Mouse (Mus musculus) stomach, embryonic 15.5 days (tissue): ENCODE results near the gene G430095P16Rik. TPM values are rescaled to one million over a fixed set of nuclear protein-coding genes. Genes with fewer than 3 reads are reported as not detected.
A peak's percentile ranks its signal among the peaks of the same experiment; 100 is the strongest.

Experiments used
- ATAC-seq: fragments of 200-750 bp; cut with Nextera tagmentation; 2 replicates; pipeline ENCODE4 v1.8.0; 2017; ENCODE audit warnings: low read depth, moderate number of reproducible peaks, moderate TSS enrichment; ENCODE audit not compliant: insufficient read depth, low FRiP score
- H3K27ac ChIP-seq: fragments of 300-500 bp; sonication (generic); 2 replicates; pipeline ENCODE4 v1.5.1; 2015; ENCODE audit warnings: mild to moderate bottlenecking, inconsistent platforms
- H3K27me3 ChIP-seq: fragments of 300-500 bp; sonication (generic); replicated peaks from 2 replicates; pipeline ENCODE4 v1.6.1; 2015; ENCODE audit warnings: inconsistent platforms
- H3K36me3 ChIP-seq: fragments of 300-500 bp; sonication (generic); 2 replicates; pipeline ENCODE4 v1.6.1; 2015; ENCODE audit warnings: inconsistent platforms
- H3K4me1 ChIP-seq: fragments of 300-500 bp; sonication (generic); 2 replicates; pipeline ENCODE4 v1.6.1; 2015; ENCODE audit warnings: inconsistent platforms
- H3K4me2 ChIP-seq: fragments of 300-500 bp; sonication (generic); 2 replicates; pipeline ENCODE4 v1.6.1; 2015; ENCODE audit warnings: mild to moderate bottlenecking, inconsistent platforms
- H3K4me3 ChIP-seq: fragments of 300-500 bp; sonication (generic); replicated peaks from 2 replicates; pipeline ENCODE4 v1.5.1; 2015; ENCODE audit warnings: inconsistent platforms
- H3K9ac ChIP-seq: fragments of 300-500 bp; sonication (generic); 2 replicates; pipeline ENCODE4 v1.6.1; 2015; ENCODE audit warnings: inconsistent platforms
- H3K9me3 ChIP-seq: fragments of 300-500 bp; sonication (generic); 2 replicates; pipeline ENCODE4 v1.6.1; 2016; ENCODE audit warnings: inconsistent platforms
- WGBS: fragments of 180-500 bp; shearing (Covaris S2); methylation state at CpG from one replicate; pipeline ENCODE4 v1.1.7; 2015; 5-methylcytosine and 5-hydroxymethylcytosine counted together
- polyA plus RNA-seq: library from polyadenylated mRNA; unstranded; fragments of >200 nt; fragmentation: Nextera tagmentation; extraction: Ambion mirVana; gene quantifications from 2 replicates; pipeline ENCODE4 v1.2.1, GENCODE M21; 2015

The G430095P16Rik gene
- polyA plus RNA-seq, 1 experiment from 2014 or later, result 4.1 TPM

DNA sequence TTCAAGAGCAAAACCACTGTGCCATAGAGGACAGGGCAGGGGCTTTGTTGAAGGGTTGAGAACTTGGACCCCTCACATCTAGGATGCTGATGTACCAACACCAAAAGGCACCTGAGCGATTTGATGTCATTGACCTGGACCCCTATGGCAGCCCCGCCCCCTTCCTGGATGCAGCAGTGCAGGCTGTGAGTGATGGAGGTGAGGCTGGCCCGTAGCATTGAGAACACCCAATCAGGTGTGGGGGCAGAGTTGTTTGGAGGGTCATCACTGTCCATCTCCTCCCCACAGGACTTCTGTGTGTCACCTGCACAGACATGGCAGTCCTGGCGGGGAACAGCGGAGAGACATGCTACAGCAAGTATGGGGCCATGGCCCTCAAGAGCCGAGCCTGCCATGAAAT lies 27.7 kb upstream of the G430095P16Rik start:
- no peak overlapping the region for H3K4me2 ChIP-seq
- peaks cover 8% of the 10 kb centered on the region; the same call in 1 of the 2 replicates for H3K4me1 ChIP-seq
- ATAC-seq, result no peak
- H3K9me3 ChIP-seq, result no peaks in the 10 kb centered on the region
- WGBS, result 82% methylated on average over 6 of the region's 6 CpGs
- no peak overlapping the region for H3K4me3 ChIP-seq
- no peaks in the 10 kb centered on the region for H3K27me3 ChIP-seq
- H3K27ac ChIP-seq, result no peak overlapping the region
- H3K36me3 ChIP-seq, result peaks cover 51% of the 10 kb centered on the region
- H3K9ac ChIP-seq, result no peak overlapping the region

DNA sequence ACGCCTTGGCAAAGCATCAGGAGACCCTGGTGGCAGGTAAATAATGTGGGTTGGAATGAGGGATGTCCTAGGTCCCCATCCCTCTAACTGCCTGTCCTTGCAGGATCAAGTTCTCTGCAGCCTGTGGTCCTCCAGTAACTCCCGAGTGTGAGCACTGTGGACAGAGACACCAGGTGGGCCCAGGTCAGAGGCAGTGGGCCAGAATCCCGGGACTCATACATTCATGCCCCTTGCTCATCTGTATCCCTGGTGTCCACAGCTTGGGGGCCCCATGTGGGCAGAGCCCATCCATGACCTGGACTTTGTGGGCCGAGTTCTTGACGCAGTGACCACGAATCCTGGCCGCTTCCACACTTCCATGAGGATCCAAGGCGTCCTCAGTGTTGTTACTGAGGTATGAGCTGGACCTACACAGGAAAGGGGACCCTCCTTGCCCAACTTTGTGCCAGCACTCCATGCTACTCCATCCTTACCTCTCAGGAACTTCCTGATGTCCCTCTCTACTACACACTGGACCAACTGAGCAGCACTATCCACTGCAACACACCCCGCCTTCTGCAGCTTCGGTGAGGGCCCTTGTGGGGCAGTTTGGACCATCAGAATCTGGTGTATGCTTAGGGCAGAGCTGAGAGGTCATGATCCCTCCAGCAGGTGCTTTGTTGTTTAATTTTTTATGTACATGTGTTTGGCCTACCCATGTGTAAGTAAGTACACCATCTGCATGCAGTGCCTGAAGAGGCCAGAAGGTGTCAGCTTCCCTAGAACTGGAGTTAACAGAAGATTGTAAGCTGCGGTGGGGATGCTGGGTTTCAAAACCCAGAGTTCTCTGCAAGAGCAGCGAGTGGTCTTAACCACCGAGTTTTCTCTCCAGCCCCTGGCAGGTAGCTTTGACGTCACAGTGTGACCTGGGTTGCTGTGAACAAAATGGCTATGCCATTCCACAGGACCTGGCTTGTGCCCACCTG lies 25.4 kb upstream of the G430095P16Rik start:
- H3K4me1 ChIP-seq, result peaks cover 5% of the 10 kb centered on the region
- ATAC-seq, result no peak
- H3K4me2 ChIP-seq, result no peak overlapping the region
- no peak overlapping the region for H3K27ac ChIP-seq
- H3K4me3 ChIP-seq, result no peak overlapping the region
- H3K36me3 ChIP-seq, result peaks cover 43% of the 10 kb centered on the region
- no peaks in the 10 kb centered on the region for H3K9me3 ChIP-seq
- H3K27me3 ChIP-seq, result peaks cover 8% of the 10 kb centered on the region; the same call in 1 of the 2 replicates
- 84% methylated on average over 14 of the region's 14 CpGs for WGBS
- H3K9ac ChIP-seq, result no peak overlapping the region

DNA sequence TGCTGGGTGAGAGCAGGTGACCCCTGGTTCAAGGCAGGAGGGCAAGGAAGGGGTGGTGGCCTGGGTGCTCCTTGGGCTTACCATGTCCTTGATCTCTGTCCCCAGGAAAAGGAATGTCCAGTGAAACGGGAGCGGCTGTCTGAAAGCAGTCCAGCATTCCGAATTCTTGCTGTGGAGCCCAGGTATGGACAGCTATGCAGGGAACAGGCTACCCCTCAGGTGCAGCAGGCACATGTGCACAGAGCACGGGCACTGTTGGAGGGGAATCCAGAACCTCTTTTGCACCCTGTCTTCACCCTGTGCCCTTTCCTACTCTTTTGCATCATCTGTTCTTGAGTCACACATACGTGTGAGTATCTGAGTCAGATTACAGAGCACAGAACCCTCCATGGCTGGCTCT lies 24.5 kb upstream of the G430095P16Rik start:
- Histone ChIP-seq H3K36me3 (peaks cover 39% of the 10 kb centered on the region), H3K9ac (no peak overlapping the region), H3K27ac (no peak overlapping the region), H3K9me3 (no peaks in the 10 kb centered on the region), H3K4me1 (peaks cover 5% of the 10 kb centered on the region), H3K4me2 (no peak overlapping the region), H3K4me3 (no peak overlapping the region), H3K27me3 (peaks cover 13% of the 10 kb centered on the region)
- WGBS, result 90% methylated on average over 5 of the region's 5 CpGs
- no peak for ATAC-seq

DNA sequence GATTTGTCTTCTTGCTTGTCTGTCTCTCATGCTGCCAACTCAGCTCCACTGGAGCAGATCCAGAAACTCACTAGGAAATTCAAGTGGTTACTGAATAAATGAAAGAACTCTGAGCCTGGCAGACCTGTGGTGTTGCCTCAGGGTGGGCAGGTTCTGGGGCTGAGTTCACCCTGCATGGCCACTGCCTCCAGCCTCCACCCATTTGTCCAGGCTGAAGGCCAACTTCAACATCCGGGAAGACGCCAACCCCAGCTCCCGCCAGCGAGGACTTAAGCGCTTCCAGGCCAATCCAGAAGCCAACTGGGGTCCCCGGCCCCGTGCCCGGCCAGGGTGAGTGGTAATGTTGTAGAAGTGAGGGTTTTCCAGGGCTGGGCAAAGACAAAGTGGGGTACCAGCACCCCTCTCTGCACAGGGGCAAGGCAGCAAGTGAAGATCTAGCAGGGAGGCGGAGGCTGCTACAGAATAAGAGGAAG lies 23.8 kb upstream of the G430095P16Rik start:
- Histone ChIP-seq H3K9me3 (no peaks in the 10 kb centered on the region), H3K4me3 (no peak overlapping the region), H3K9ac (no peak overlapping the region), H3K27ac (peak overlapping the region; percentile 67; the same call in 1 of the 2 replicates), H3K4me1 (peaks cover 11% of the 10 kb centered on the region), H3K27me3 (peaks cover 18% of the 10 kb centered on the region), H3K36me3 (peaks cover 33% of the 10 kb centered on the region), H3K4me2 (no peak overlapping the region; the same call in 1 of the 2 replicates)
- ATAC-seq, result no peak
- 84% methylated on average over 9 of the region's 9 CpGs for WGBS

DNA sequence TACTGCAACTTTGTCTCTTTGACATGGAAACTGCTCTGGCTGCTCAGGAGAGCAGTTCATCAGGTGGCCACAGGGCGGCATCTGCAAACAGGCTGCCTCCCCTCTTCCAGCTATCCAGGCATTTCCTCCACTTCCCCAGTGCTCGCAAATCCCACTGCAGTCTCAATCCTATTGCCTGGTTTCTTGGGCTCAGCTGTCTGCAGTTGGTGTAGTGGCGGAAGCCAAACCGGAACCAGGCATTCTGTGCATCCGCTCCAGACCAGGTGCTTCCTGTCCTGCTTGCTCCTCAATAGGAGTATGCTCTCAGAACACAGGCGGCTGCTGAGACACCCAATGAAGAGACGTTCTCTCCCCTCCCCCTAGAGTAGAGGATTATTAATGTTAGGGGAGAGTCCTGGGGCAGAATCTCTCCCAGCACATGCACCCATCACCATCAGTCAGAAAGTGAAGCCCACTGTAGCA lies 22.9 kb upstream of the G430095P16Rik start:
- ATAC-seq, result no peak

DNA sequence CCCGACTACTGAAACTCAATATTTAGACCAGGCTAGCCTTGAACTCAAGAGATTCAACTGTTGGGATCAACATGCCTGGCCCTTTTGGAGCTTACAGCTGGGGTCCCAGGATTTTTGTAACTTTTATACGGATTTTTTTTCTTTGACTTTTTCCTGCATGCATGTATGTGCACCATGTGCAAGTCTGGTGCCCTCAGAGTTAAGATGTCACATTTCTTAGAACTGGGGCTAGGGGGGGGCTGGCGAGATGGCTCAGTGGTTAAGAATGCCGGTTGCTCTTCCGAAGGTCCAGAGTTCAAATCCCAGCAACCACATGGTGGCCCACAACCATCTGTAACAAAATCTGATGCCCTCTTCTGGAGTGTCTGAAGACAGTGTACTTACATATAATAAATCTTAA lies 22.3 kb upstream of the G430095P16Rik start:
- H3K27ac ChIP-seq, result peak overlapping the region; percentile 69; the same call in 1 of the 2 replicates
- peaks cover 29% of the 10 kb centered on the region for H3K36me3 ChIP-seq
- no peak overlapping the region for H3K4me2 ChIP-seq
- WGBS, result 76% methylated on average over 5 of the region's 5 CpGs
- no peaks in the 10 kb centered on the region for H3K9me3 ChIP-seq
- peaks cover 27% of the 10 kb centered on the region for H3K4me1 ChIP-seq
- H3K27me3 ChIP-seq, result peaks cover 28% of the 10 kb centered on the region
- H3K9ac ChIP-seq, result no peak overlapping the region
- no peak overlapping the region for H3K4me3 ChIP-seq
- ATAC-seq, result no peak

More for the DNA sequence above, 22.9 kb upstream of the G430095P16Rik start:
- H3K27ac ChIP-seq, result peak overlapping the region; percentile 69; the same call in 1 of the 2 replicates
- 49% methylated on average over 7 of the region's 7 CpGs for WGBS
- no peak overlapping the region for H3K4me3 ChIP-seq
- H3K9me3 ChIP-seq, result no peaks in the 10 kb centered on the region
- peaks cover 21% of the 10 kb centered on the region for H3K4me1 ChIP-seq
- peaks cover 33% of the 10 kb centered on the region for H3K36me3 ChIP-seq
- H3K27me3 ChIP-seq, result peaks cover 28% of the 10 kb centered on the region
- H3K4me2 ChIP-seq, result no peak overlapping the region
- no peak overlapping the region for H3K9ac ChIP-seq

DNA sequence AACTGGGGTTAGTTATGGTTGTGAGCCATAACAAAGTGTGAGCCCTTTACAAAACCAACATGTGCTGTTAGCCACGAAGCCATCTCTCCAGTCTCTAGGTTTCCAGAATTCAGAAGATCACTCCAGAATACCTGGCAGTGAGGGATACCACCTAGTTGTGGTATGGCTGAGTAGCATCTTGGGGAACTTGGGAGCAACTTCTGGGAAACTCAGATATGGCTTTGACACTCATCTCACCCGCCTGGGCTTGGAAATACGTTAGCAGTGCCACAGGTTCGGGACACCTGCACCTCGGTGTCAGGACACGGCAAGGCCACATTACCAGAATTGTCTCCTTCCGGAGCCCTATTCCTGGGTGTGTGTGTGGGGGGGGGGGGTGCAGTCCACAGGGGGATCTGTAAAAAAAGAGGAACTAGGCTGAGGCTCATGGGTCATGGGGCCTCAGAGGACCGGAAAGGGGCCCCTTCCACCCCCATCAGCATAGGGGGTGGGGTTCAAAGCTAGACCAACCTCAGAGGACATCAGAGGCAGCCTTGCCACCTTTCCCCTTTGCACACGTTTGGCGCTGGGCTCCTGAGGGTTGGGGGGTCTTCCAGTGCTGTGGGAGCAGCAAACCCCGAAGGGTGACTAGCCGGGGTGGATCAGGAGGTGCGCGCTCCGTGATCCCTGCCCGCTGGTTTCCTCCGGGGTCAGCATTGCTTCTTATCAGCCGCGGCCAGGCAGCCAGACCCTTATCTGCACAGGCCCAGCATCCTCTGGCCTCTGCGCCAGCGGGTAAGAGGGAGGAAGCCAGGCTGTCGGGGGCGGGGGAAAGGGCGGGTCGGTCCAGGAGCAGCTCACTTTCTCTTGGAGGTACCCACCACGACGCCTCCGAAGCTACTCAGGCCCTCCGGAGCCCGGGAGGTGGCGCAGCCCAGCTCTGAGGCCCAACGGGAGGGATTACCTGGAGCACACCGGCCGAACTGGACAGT lies 21.6 kb upstream of the G430095P16Rik start, which contains the start of gene Lyl1:
Gene Lyl1, plus strand, starts transcription at position 517 of the 971 bp plus-strand sequence.
- peaks cover 29% of the 10 kb centered on the region for H3K4me1 ChIP-seq
- WGBS, result 15% methylated on average over 34 of the region's 34 CpGs
- H3K27ac ChIP-seq, result peak within 1 kb of the TSS; percentile 72
- H3K9ac ChIP-seq, result no peak within 1 kb of the TSS
- peaks cover 28% of the 10 kb centered on the region for H3K36me3 ChIP-seq
- ATAC-seq, result peak; percentile 82
- H3K27me3 ChIP-seq, result peaks cover 28% of the 10 kb centered on the region
- H3K4me2 ChIP-seq, result peak within 1 kb of the TSS; percentile 54
- peak within 1 kb of the TSS; percentile 29 for H3K4me3 ChIP-seq
- H3K9me3 ChIP-seq, result no peaks in the 10 kb centered on the region

DNA sequence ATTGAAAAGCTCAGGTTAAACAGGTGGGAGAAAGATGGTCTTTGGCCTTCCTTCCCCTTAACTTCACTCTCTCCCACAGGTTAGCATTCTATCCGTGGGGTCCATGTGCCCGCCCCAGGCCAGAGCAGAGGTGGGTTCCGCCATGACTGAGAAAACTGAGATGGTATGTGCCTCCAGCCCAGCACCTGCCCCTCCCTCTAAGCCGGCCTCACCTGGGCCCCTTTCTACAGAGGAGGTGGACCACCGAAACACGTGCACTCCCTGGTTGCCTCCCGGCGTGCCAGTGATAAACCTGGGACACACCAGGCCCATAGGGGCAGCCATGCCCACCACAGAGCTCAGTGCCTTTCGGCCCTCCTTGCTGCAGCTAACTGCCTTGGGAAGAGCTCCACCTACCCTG lies 20.2 kb upstream of the G430095P16Rik start:
- Histone ChIP-seq H3K4me3 (peak overlapping the region; percentile 29), H3K4me1 (peaks cover 41% of the 10 kb centered on the region), H3K9me3 (no peaks in the 10 kb centered on the region), H3K4me2 (peak overlapping the region; percentile 54), H3K27me3 (peaks cover 40% of the 10 kb centered on the region), H3K36me3 (peaks cover 19% of the 10 kb centered on the region), H3K9ac (no peak overlapping the region), H3K27ac (0 out of 2 replicates have a peak overlapping the region, but pooled peaks have one; percentile 72)
- 77% methylated on average over 9 of the region's 9 CpGs for WGBS
- ATAC-seq, result no peak

DNA sequence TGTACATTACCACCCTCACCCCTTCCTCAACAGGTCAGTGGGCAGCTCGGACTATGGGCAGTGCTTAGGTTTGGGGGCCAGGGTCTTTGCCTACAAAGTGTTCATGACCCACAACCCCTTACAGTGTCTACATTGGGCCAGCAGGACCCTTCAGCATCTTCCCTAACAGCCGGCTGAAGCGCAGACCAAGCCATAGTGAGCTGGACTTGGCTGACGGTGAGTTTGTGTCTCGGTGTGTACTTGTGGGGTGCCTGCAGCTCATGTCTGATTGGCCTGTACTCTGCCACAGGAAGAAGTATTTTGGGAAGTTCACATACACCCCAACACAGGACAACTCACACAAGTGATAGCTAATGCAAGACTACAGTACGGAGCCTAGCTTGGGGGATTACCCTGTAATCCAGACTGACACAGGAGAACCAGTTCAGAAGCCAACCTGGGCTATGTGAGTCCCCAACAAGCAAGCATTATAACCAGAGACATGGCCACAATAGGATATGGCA lies 19.8 kb upstream of the G430095P16Rik start:
- Histone ChIP-seq H3K4me2 (peak overlapping the region; percentile 54), H3K4me1 (peaks cover 46% of the 10 kb centered on the region), H3K9ac (no peak overlapping the region), H3K9me3 (no peaks in the 10 kb centered on the region), H3K27ac (no peak overlapping the region), H3K27me3 (peaks cover 44% of the 10 kb centered on the region), H3K4me3 (peak overlapping the region; percentile 29), H3K36me3 (peaks cover 17% of the 10 kb centered on the region)
- 77% methylated on average over 6 of the region's 6 CpGs for whole genome bisulfite sequencing
- ATAC-seq, result no peak

DNA sequence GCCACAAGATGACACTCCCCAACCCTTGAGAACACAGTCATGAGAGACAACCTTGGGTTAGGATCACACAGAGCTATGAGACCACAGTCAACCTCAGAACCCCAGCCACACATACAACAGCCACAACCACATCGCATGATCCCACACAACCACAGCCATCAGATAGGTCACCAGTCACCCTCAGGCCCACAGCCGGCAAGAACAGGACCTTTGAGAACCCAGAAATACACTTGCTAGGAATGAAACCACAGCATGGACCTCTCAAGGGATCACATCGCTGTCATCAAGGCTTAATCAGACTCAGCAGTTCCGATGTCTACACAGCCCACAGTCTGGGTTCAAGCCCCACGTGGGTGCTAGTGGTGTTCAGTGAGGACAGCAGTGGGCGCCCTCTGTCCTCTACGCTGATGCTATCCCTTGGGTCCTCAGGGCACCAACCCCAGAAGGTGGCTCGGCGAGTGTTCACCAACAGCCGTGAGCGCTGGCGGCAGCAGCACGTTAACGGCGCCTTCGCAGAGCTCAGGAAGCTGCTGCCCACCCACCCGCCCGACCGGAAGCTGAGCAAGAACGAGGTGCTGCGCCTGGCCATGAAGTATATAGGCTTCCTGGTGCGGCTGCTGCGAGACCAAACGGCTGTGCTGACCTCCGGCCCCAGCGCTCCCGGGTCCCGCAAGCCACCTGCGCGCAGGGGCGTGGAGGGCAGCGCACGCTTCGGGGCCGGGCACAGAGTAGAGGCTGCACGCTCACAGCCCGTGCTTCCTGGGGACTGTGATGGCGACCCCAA lies 19.1 kb upstream of the G430095P16Rik start:
- Histone ChIP-seq H3K4me1 (peaks cover 50% of the 10 kb centered on the region), H3K27ac (peak overlapping the region; percentile 31; the same call in 1 of the 2 replicates), H3K4me2 (peak overlapping the region; percentile 54), H3K9ac (no peak overlapping the region), H3K36me3 (peaks cover 12% of the 10 kb centered on the region), H3K9me3 (no peaks in the 10 kb centered on the region), H3K4me3 (peak overlapping the region; percentile 31), H3K27me3 (peaks cover 48% of the 10 kb centered on the region)
- no peak for ATAC-seq
- 23% methylated on average over 38 of the region's 38 CpGs for WGBS
